Mouse (Mus musculus) CH12.LX (cell line): ENCODE data around the gene Mboat1. TPM values are rescaled to one million over a fixed set of nuclear protein-coding genes. Genes with fewer than 3 reads are reported as not detected.

ENCODE experiments used
- DNase-seq: peaks from one replicate; pipeline ENCODE4 v3.0.0-alpha.2; 2013; ENCODE audit errors: extremely low read depth
- H3K27ac ChIP-seq: 2 replicates; pipeline ENCODE4 v1.5.1; 2012; ENCODE audit warnings: low read depth, mild to moderate bottlenecking, control low read depth, moderate library complexity; ENCODE audit not compliant: insufficient read depth
- H3K27me3 ChIP-seq: replicated peaks from 2 replicates; pipeline ENCODE3; 2012; ENCODE audit warnings: inconsistent platforms
- H3K36me3 ChIP-seq, 2 experiments: replicated peaks in 1 of 2; 2 replicates each; pipeline versions ENCODE3 to v1.6.1; 2012; ENCODE audit warnings: inconsistent platforms in 1 of 2, low read length in 1 of 2, mild to moderate bottlenecking in 1 of 2, mixed read lengths in 1 of 2, moderate library complexity in 1 of 2; ENCODE audit not compliant: control insufficient read depth in 1 of 2, insufficient read depth in 1 of 2
- H3K4me1 ChIP-seq, 2 experiments: 2 replicates each; pipeline ENCODE4 v1.6.1; 2012; ENCODE audit warnings: inconsistent platforms in 1 of 2, moderate library complexity in 1 of 2; ENCODE audit not compliant: insufficient read depth in 2 of 2, control insufficient read depth in 1 of 2
- H3K4me2 ChIP-seq: 2 replicates; pipeline ENCODE4 v1.6.1; 2012; ENCODE audit warnings: low read depth, mild to moderate bottlenecking, control low read depth; ENCODE audit not compliant: poor library complexity, insufficient read depth, severe bottlenecking
- H3K4me3 ChIP-seq, 3 experiments: fragments of 150-350 bp in 1 of 3; sonication (generic) in 1 of 3; replicated peaks in 1 of 3; 2 replicates each; pipeline versions ENCODE3 to v1.5.1; 2011 to 2012; ENCODE audit warnings: low read depth in 2 of 3, low read length in 2 of 3, mild to moderate bottlenecking in 2 of 3, moderate library complexity in 2 of 3, control low read depth in 1 of 3, improper control_type of control experiment in 1 of 3, inconsistent platforms in 1 of 3, mixed read lengths in 1 of 3; ENCODE audit not compliant: poor library complexity in 1 of 3
- H3K79me2 ChIP-seq: replicated peaks from 2 replicates; pipeline ENCODE4 v1.6.1; 2012; ENCODE audit warnings: mild to moderate bottlenecking, moderate library complexity; ENCODE audit not compliant: control insufficient read depth, poor library complexity, insufficient read depth, severe bottlenecking; ENCODE audit errors: extremely low read depth
- H3K9ac ChIP-seq: 2 replicates; pipeline ENCODE4 v1.6.1; 2012; ENCODE audit warnings: low read depth, mild to moderate bottlenecking, control low read depth, moderate library complexity; ENCODE audit not compliant: insufficient read depth
- H3K9me3 ChIP-seq: replicated peaks from 2 replicates; pipeline ENCODE3; 2012; ENCODE audit warnings: low read length, inconsistent platforms, mixed read lengths
- CTCF ChIP-seq, 2 experiments: IDR thresholded peaks in 1 of 2; conservative IDR thresholded peaks in 1 of 2; 2 replicates each; pipeline ENCODE4 v1.5.1; 2011 to 2012; ENCODE audit warnings: low read depth in 2 of 2, low read length in 2 of 2, improper control_type of control experiment in 1 of 2, inconsistent platforms in 1 of 2, mild to moderate bottlenecking in 1 of 2, moderate library complexity in 1 of 2
- HCFC1 ChIP-seq: IDR thresholded peaks from 2 replicates; pipeline ENCODE4 v1.6.1; 2012; ENCODE audit warnings: low read depth, mild to moderate bottlenecking, inconsistent platforms, low read length, improper control_type of control experiment
- IRF4 ChIP-seq: IDR thresholded peaks from 2 replicates; pipeline ENCODE4 v1.6.1; 2014; ENCODE audit warnings: low read depth, mild to moderate bottlenecking, inconsistent platforms, low read length, improper control_type of control experiment
- JUN ChIP-seq: IDR thresholded peaks from 2 replicates; pipeline ENCODE4 v1.6.1; 2011; ENCODE audit warnings: low read depth, mild to moderate bottlenecking, low read length, improper control_type of control experiment, moderate library complexity; ENCODE audit not compliant: insufficient read depth
- KAT2A ChIP-seq: IDR thresholded peaks from 2 replicates; pipeline ENCODE4 v1.6.1; 2012; ENCODE audit warnings: low read length, improper control_type of control experiment, inconsistent platforms; ENCODE audit not compliant: insufficient replicate concordance
- MAFK ChIP-seq: IDR thresholded peaks from 2 replicates; pipeline ENCODE4 v1.6.1; 2011; ENCODE audit warnings: low read length, improper control_type of control experiment; ENCODE audit not compliant: insufficient replicate concordance
- MEF2A ChIP-seq: IDR thresholded peaks from 2 replicates; pipeline ENCODE4 v1.6.1; 2014; ENCODE audit warnings: low read depth, mild to moderate bottlenecking, inconsistent platforms, low read length, improper control_type of control experiment, borderline replicate concordance
- MYC ChIP-seq: IDR thresholded peaks from 2 replicates; pipeline ENCODE4 v1.6.1; 2011; ENCODE audit warnings: low read depth, mild to moderate bottlenecking, improper control_type of control experiment, low read length
- NELFE ChIP-seq: IDR thresholded peaks from 2 replicates; pipeline ENCODE4 v1.6.1; 2011; ENCODE audit warnings: low read depth, low read length, improper control_type of control experiment
- PAX5 ChIP-seq: IDR thresholded peaks from 2 replicates; pipeline ENCODE4 v1.6.1; 2012; ENCODE audit warnings: low read length, inconsistent platforms, mixed read lengths
- POLR2AphosphoS2 ChIP-seq: IDR thresholded peaks from 2 replicates; pipeline ENCODE4 v1.6.1; 2011; ENCODE audit warnings: low read depth, low read length, improper control_type of control experiment
- RAD21 ChIP-seq: IDR thresholded peaks from 2 replicates; pipeline ENCODE4 v1.6.1; 2011; ENCODE audit warnings: low read depth, mild to moderate bottlenecking, low read length, improper control_type of control experiment, moderate library complexity
- SIN3A ChIP-seq: IDR thresholded peaks from 2 replicates; pipeline ENCODE4 v1.6.1; 2012; ENCODE audit warnings: low read length, improper control_type of control experiment, inconsistent platforms
- SMC3 ChIP-seq: IDR thresholded peaks from 2 replicates; pipeline ENCODE4 v1.6.1; 2011; ENCODE audit warnings: low read depth, low read length, improper control_type of control experiment
- UBTF ChIP-seq: IDR thresholded peaks from 2 replicates; pipeline ENCODE4 v1.6.1; 2012; ENCODE audit warnings: low read depth, mild to moderate bottlenecking, inconsistent platforms, low read length, improper control_type of control experiment, moderate library complexity
- ZC3H11A ChIP-seq: IDR thresholded peaks from 2 replicates; pipeline ENCODE4 v1.6.1; 2012; ENCODE audit warnings: low read depth, mild to moderate bottlenecking, inconsistent platforms, low read length, improper control_type of control experiment
- ZMIZ1 ChIP-seq: IDR thresholded peaks from 2 replicates; pipeline ENCODE4 v1.6.1; 2012; ENCODE audit warnings: low read depth, mild to moderate bottlenecking, inconsistent platforms, low read length, improper control_type of control experiment
- dilution Hi-C: fragments of 300-500 bp; cut with MboI; formaldehyde crosslinking; loops from 2 replicates; pipeline ENCODE4 v1.14.3; 2020; ENCODE audit warnings: low sequenced_read_pairs; ENCODE audit not compliant: extremely low pct_unique_long_range_greater_than_20kb, extremely low pct_ligation_motif_present
- in situ Hi-C: fragments of 300-500 bp; cut with MboI; formaldehyde crosslinking; loops from 3 replicates; pipeline ENCODE4 v1.14.3; 2019; ENCODE audit warnings: low sequenced_read_pairs, low pct_ligation_motif_present, low pct_unique_long_range_greater_than_20kb, mixed read lengths
- polyA plus RNA-seq: library from polyadenylated mRNA; unstranded; fragments of >175 nt; gene quantifications from 2 replicates; pipeline ENCODE4 v1.2.1, GENCODE M21; 2012; ENCODE audit warnings: low read depth; ENCODE audit not compliant: insufficient read length
- total RNA-seq, 2 experiments: library from RNA; depleted of rRNA; stranded (reverse); fragments of 300-350 nt in 1 of 2; fragments of >200 nt in 1 of 2; gene quantifications; 2 replicates each; pipeline ENCODE4 v1.2.3; 2012 to 2014

Gene Mboat1
- total and polyA plus RNA-seq, 3 experiments: 0.53 to 3.3 (median 0.63) TPM

DNA sequence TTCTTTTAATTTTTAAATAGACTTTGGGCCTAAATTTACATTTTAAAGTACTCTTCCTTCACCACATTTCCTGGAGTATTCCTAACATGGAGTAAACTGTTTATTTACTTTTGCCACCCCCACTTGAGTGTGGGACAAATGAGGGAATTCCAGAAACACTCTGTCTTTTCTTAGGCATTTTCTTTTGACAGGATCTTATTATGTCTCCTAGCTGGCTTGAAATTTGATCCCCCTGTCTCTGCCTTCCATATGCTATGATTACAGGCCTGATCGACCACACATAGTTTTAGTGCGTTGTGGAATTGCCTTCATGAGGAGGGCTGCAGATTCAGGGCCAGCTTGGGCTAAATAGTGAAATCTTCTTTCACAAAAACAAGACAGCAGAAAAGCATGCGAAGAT, 85.0 kb downstream of the Mboat1 start:
- H3K36me3 ChIP-seq: no peaks in the 10 kb centered on the region
- DNase-seq: no peak
- no peaks in the 10 kb centered on the region for H3K9me3 ChIP-seq
- H3K27ac ChIP-seq: no peak overlapping the region
- dilution Hi-C loops (no loop called here), in situ Hi-C loops (no loop called here)
- no peaks in the 10 kb centered on the region for H3K4me1 ChIP-seq
- no peak overlapping the region for H3K4me2 ChIP-seq
- TF ChIP-seq SIN3A (no peak), SMC3 (no peak), MEF2A (no peak), KAT2A (no peak), MAFK (no peak), HCFC1 (no peak), POLR2AphosphoS2 (no peak), IRF4 (no peak)
- no peaks in the 10 kb centered on the region for H3K27me3 ChIP-seq
- H3K79me2 ChIP-seq: no peaks in the 10 kb centered on the region
- H3K9ac ChIP-seq: no peak overlapping the region
- no peak overlapping the region for H3K4me3 ChIP-seq

DNA sequence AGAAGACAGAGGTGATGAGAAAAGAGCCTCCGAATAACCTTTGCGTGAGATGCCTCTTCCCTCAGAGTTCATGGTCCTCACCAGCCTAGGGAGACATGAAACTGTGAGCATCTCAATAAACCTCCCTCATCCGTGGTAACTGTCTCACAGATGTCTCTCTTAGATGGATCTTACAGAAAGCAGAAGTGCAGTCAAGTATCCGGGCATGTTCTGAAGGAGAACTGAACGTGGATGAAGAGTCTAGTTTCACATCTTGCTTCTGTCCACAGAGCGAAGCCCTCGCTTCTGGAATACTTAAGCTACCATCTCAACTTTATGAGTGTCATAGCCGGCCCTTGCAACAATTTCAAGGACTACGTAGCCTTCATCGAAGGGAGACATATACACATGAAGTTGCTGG, 87.8 kb downstream of the Mboat1 start:
- no peak overlapping the region for H3K4me3 ChIP-seq
- TF ChIP-seq MYC (no peak), PAX5 (no peak), IRF4 (no peak), HCFC1 (no peak), ZC3H11A (no peak), UBTF (no peak), NELFE (no peak), JUN (no peak), RAD21 (no peak)
- TF ChIP-seq, all 38 proteins: peak for 0
- Histone ChIP-seq H3K79me2 (no peaks in the 10 kb centered on the region), H3K36me3 (no peaks in the 10 kb centered on the region), H3K9ac (no peak overlapping the region), H3K4me1 (no peaks in the 10 kb centered on the region), H3K9me3 (no peaks in the 10 kb centered on the region), H3K4me2 (no peak overlapping the region), H3K27ac (no peak overlapping the region), H3K27me3 (no peaks in the 10 kb centered on the region)
- DNase-seq: no peak
- in situ Hi-C loops (no loop called here), dilution Hi-C loops (no loop called here)

DNA sequence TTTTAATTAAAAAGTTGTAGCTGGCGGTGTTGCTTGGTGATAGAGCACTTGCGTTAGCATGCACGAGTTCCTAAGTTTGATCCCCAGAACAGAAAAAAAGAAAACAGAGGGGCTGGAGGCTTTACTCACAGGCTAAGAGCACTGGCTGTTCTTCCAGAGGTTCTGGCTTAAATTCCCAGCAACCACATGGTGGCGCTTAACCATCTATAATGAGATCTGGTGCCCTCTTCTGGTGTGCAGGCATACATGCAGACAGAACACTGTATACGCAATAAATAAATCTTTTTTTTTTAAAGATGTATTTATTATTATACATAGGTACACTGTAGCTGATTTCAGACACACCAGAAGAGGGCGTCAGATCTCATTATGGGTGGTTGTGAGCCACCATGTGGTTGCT, 88.4 kb downstream of the Mboat1 start:
- no peak overlapping the region for H3K27ac ChIP-seq
- H3K9ac ChIP-seq: no peak overlapping the region
- DNase-seq: no peak
- H3K9me3 ChIP-seq: no peaks in the 10 kb centered on the region
- in situ Hi-C loops: no loop called here
- dilution Hi-C loops: no loop called here
- no peaks in the 10 kb centered on the region for H3K36me3 ChIP-seq
- H3K4me2 ChIP-seq: no peak overlapping the region
- H3K4me3 ChIP-seq: no peak overlapping the region
- peak in 1 of 2 experiments; percentile 63; a peak in 2 of 4 replicates for TF ChIP-seq CTCF (conservative IDR thresholded peaks at IDR 0.05 in 1 of 2, IDR thresholded peaks at IDR 0.05 in 1 of 2; ENCODE audit: low read depth in 2 of 2, low read length in 2 of 2)
- TF ChIP-seq ZMIZ1: no peak
- H3K79me2 ChIP-seq: no peaks in the 10 kb centered on the region
- H3K4me1 ChIP-seq: 0 out of 4 replicates have a peak, but pooled peaks cover 0 to 4% of the 10 kb centered on the region in 2 experiments
- no peaks in the 10 kb centered on the region for H3K27me3 ChIP-seq
